Mouse (Mus musculus) frontal cortex, postnatal 14 days (tissue): Measurements from ENCODE around the gene Fbxw10.

ENCODE experiments used
- DNase-seq, 2 experiments: peaks; one replicate each; pipeline ENCODE4 v3.0.0; 2022; ENCODE audit warnings: low spot score in 2 of 2

The Fbxw10 gene

DNA sequence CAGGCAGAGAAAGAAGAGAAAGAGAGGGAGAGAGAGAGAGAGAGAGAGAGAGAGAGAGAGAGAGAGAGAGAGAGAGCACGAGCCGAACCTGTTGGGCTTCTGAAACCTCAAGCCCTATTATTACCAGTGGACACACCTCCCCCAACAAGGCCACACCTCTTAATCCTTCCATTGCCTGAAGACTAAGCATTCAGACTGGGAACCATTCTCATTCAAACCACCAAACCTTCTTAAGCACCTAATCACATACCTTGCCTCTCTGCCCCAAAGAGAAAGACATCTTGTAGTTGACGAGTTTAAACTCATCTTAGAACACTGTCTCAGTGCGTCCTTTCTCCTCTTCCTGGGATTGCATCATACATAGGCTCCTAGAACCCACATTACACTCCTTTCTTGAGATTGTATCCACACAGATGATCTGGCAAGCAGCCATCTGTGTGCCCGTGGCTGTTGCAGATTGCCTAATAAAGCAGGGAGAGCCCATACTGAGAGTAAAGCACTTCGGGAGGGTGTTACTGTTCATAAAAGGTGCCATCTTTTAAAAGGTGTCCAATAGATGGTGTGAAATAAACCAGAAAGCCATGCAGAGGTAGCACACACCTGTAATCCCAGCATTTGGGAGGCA, 57.1 kb downstream of the Fbxw10 start:
- no peak for DNase-seq

- DNase-seq: no peak
These were observed 62.9 kb downstream of the Fbxw10 start for GRCm38 (mm10) chr11:62909720-62910306.

GRCm38 (mm10) chr11:62911362-62911761, 64.5 kb downstream of the Fbxw10 start:
- DNase-seq: no peak

DNA sequence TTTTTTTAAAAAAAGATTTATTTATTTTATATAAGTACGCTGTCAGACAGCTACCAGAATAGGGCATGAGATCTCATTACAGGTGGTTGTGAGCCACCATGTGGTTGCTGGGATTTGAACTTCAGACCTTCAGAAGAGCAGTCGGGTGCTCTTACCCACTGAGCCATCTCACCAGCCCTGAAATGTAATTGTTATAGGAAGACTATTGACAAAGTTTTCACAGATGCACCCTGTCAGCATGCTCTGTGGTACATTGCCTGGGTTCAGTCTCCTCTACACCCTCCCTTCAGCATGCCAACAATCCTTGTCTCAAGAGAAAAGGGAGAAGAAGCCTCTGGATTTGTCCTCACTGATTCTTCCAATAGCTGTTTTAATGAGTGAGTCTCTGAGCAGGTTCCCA, 66.3 kb downstream of the Fbxw10 start:
- no peak for DNase-seq

GRCm38 (mm10) chr11:62914532-62914931, 67.7 kb downstream of the Fbxw10 start:
- DNase-seq: no peak

- DNase-seq: no peak
These were observed 68.6 kb downstream of the Fbxw10 start for GRCm38 (mm10) chr11:62915486-62915885.

- no peak for DNase-seq
These were observed 69.9 kb downstream of the Fbxw10 start for GRCm38 (mm10) chr11:62916765-62917164.

DNA sequence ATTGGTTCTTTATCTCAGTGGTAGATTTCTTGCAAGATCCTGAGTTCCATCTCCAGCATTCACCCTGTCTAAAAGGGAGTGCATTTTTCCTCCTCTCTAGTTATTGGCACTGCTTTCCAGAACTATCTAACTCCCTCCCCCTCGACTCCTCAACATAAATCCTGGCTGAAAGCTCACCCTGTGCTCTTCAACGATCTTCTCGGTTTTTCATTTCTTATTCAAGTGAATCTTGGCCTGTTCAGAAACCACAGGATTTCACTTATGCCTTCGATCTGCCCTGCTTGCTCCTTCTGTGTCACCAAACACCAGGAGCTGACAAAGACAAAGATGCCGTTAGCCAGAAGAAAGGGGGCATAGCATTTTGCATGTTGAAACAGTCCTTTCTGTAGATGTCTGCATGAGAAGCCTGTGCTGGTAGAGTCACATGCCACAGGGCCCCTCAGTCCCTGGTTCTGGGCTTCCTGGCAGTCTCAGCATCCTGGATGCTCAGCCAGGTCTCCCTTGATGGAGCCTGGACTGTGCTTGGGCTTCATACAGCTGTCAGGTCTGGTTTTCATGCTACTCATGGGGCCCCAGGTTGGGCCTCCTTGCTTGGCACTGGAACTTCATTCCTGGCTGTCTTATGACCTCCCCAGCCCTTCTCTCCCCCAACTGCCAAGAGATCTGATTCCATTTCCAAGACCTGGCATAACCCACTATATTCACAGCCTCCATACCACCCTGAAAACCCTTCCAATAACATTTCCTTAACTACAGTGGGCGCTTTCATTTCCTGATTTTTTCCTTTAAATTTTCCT, 73.3 kb downstream of the Fbxw10 start:
- no peak for DNase-seq

- no peak for DNase-seq
These were observed 73.8 kb downstream of the Fbxw10 start for GRCm38 (mm10) chr11:62920743-62921050.

- peak; percentile 88 to 90 for DNase-seq
These were observed 74.4 kb downstream of the Fbxw10 start for GRCm38 (mm10) chr11:62921052-62921977.

- no peak for DNase-seq
These were observed 77.4 kb downstream of the Fbxw10 start for GRCm38 (mm10) chr11:62924091-62924761.
